9 mouse cellular contexts compared by ENCODE assay signal in the genomic region with DNA sequence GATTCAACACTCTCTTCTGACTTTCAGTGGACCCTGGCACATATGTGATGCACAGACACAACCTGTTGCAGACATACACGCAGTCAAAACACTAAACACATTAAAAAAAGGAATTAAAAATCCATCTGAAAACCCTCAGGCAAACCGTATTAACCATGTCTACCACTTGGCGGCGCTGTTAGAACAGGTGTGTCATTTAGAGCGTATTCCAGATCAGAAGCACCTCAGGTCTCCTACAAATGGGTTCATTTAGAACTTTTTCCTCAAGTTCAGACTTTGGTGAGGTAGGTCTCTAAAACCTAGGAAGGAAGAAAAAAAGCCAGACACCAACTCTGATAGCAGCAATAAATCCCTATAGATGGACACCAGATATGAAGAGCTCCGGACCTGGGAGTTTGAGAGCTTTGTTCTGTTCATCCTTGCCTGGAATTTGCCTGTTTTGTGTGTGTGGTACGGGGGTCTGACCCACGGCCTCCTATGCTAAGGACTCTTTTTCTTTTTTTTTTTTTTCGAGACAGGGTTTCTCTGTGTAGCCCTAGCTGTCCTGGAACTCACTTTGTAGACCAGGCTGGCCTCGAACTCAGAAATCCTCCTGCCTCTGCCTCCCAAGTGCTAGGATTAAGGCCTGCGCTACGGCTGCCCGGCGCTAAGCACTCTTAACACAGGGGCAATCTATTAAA. TPM values are rescaled to one million over a fixed set of nuclear protein-coding genes. Genes with fewer than 3 reads are reported as not detected.
DNase-seq lines count a peak whose midpoint lies in the region; ATAC-seq lines count a peak whose summit lies in the region.
"Had no signal": no experiment of that assay in that cellular context is flagged by ENCODE, and none has a peak within 500 bp of the region (broad histone marks: within the 10 kb centered on the region; RNA-seq: fewer than 3 reads in every experiment).

No protein-coding gene starts in this region.

- 0 out of 2 replicates have a peak, but pooled peaks cover 3% of the 10 kb centered on the region for H3K36me3 ChIP-seq in embryonic facial prominence, embryonic 15.5 days
- H3K36me3 ChIP-seq in heart, embryonic 16.5 days (ENCODE audit: control insufficient read depth, insufficient read depth), result 0 out of 2 replicates have a peak, but pooled peaks cover 1% of the 10 kb centered on the region
- peaks cover 3% of the 10 kb centered on the region for H3K36me3 ChIP-seq in liver, embryonic 15.5 days (replicated peaks)
- H3K36me3 ChIP-seq in neural tube, embryonic 13.5 days, result peaks cover 3% of the 10 kb centered on the region; the same call in 1 of the 2 replicates

- no peak for ATAC-seq in embryonic facial prominence, embryonic 15.5 days (ENCODE audit: insufficient number of reproducible peaks, low FRiP score, low TSS enrichment, low read depth)
- ATAC-seq in heart, embryonic 16.5 days (replicated peaks; ENCODE audit: extremely low read depth, insufficient read depth, low FRiP score), result no peak
- ATAC-seq in liver, embryonic 15.5 days (ENCODE audit: insufficient read depth), result peak; percentile 7
- peak; percentile 30 for ATAC-seq in neural tube, embryonic 13.5 days (ENCODE audit: low read depth)

- DNase-seq in CD8-positive naive resting alpha-beta T cell, adult 2 months (ENCODE audit: low read depth in 2 of 2, low spot score in 2 of 2), result peak; percentile 66 to 84
- peak; percentile 73 to 74 for DNase-seq in adrenal gland, postnatal 36 days
- DNase-seq in large intestine, adult 2 months (ENCODE audit: low read depth, low spot score), result peak; percentile 71
- peak; percentile 54 for DNase-seq in testis, postnatal 14 days (ENCODE audit: low spot score)

- H3K9ac ChIP-seq in embryonic facial prominence, embryonic 15.5 days, result peak overlapping the region; percentile 44; the same call in 1 of the 2 replicates
- peak overlapping the region; percentile 41 for H3K9ac ChIP-seq in heart, embryonic 16.5 days (ENCODE audit: low read length)
- H3K9ac ChIP-seq in liver, embryonic 15.5 days, result peak overlapping the region; percentile 60
- peak overlapping the region; percentile 58 for H3K9ac ChIP-seq in neural tube, embryonic 13.5 days

- 0 out of 2 replicates have a peak, but pooled peaks cover 2% of the 10 kb centered on the region for H3K27me3 ChIP-seq in embryonic facial prominence, embryonic 15.5 days
- H3K27me3 ChIP-seq in heart, embryonic 16.5 days (ENCODE audit: control insufficient read depth, insufficient read depth, low read length), result no peaks in the 10 kb centered on the region
- peaks cover 14% of the 10 kb centered on the region for H3K27me3 ChIP-seq in liver, embryonic 15.5 days
- peaks cover 5% of the 10 kb centered on the region; the same call in 1 of the 2 replicates for H3K27me3 ChIP-seq in neural tube, embryonic 13.5 days

- H3K27ac ChIP-seq in embryonic facial prominence, embryonic 15.5 days (replicated peaks), result peak overlapping the region; percentile 92
- peak overlapping the region; percentile 82 for H3K27ac ChIP-seq in heart, embryonic 16.5 days (ENCODE audit: low read length)
- H3K27ac ChIP-seq in liver, embryonic 15.5 days (replicated peaks), result peak overlapping the region; percentile 93
- peak overlapping the region; percentile 86 for H3K27ac ChIP-seq in neural tube, embryonic 13.5 days (replicated peaks)

- WGBS in embryonic facial prominence, embryonic 15.5 days, result 32% methylated on average over 14 of the region's 14 CpGs
- WGBS in heart, embryonic 16.5 days, result 33% methylated on average over 14 of the region's 14 CpGs
- WGBS in large intestine, adult 2 months, result 22% methylated on average over 14 of the region's 14 CpGs
- 21% methylated on average over 14 of the region's 14 CpGs for WGBS in liver, embryonic 15.5 days (ENCODE audit: insufficient replicate concordance)
- WGBS in neural tube, embryonic 13.5 days, result 40% methylated on average over 14 of the region's 14 CpGs

- peak overlapping the region; percentile 69 for H3K4me2 ChIP-seq in embryonic facial prominence, embryonic 15.5 days (replicated peaks)
- peak overlapping the region; percentile 90 for H3K4me2 ChIP-seq in heart, embryonic 16.5 days (ENCODE audit: low read depth, low read length)
- H3K4me2 ChIP-seq in liver, embryonic 15.5 days, result peak overlapping the region; percentile 91
- peak overlapping the region; percentile 60 for H3K4me2 ChIP-seq in neural tube, embryonic 13.5 days

- H3K4me3 ChIP-seq in embryonic facial prominence, embryonic 15.5 days (replicated peaks), result peak overlapping the region; percentile 85
- H3K4me3 ChIP-seq in heart, embryonic 16.5 days (ENCODE audit: low read length), result peak overlapping the region; percentile 67
- H3K4me3 ChIP-seq in liver, embryonic 15.5 days (replicated peaks), result peak overlapping the region; percentile 91
- peak overlapping the region; percentile 88 for H3K4me3 ChIP-seq in neural tube, embryonic 13.5 days

- H3K9me3 ChIP-seq in embryonic facial prominence, embryonic 15.5 days (replicated peaks), result no peaks in the 10 kb centered on the region
- H3K9me3 ChIP-seq in heart, embryonic 16.5 days (replicated peaks; ENCODE audit: control insufficient read depth, low read length), result no peaks in the 10 kb centered on the region
- H3K9me3 ChIP-seq in liver, embryonic 15.5 days (replicated peaks), result no peaks in the 10 kb centered on the region
- H3K9me3 ChIP-seq in neural tube, embryonic 13.5 days, result no peaks in the 10 kb centered on the region

- H3K4me1 ChIP-seq in embryonic facial prominence, embryonic 15.5 days, result peaks cover 21% of the 10 kb centered on the region
- peaks cover 15% of the 10 kb centered on the region for H3K4me1 ChIP-seq in heart, embryonic 16.5 days (ENCODE audit: control insufficient read depth, insufficient read depth, low read length)
- peaks cover 38% of the 10 kb centered on the region for H3K4me1 ChIP-seq in liver, embryonic 15.5 days (replicated peaks)
- H3K4me1 ChIP-seq in neural tube, embryonic 13.5 days (replicated peaks), result peaks cover 31% of the 10 kb centered on the region

RNA-seq across cellular contexts. Expression of a gene that starts 1.0 kb away (rescaled TPM):
- total RNA-seq in adrenal gland, postnatal 36 days (2021), result 10 to 100 TPM; 52.6 to 66.1 TPM
- polyA plus RNA-seq in embryonic facial prominence, embryonic 15.5 days (2015; fragmentation: Nextera tagmentation; extraction: Ambion mirVana), result 179 and 180 TPM in 2 replicates
- 105 and 108 TPM in 2 replicates for polyA plus RNA-seq in heart, embryonic 16.5 days (2015; fragmentation: Nextera tagmentation; extraction: Ambion mirVana)
- polyA plus RNA-seq in large intestine, adult 2 months (2012; rRNA removed), result 31.1 and 33.9 TPM in 2 replicates
- 38.8 and 42.2 TPM in 2 replicates for polyA plus RNA-seq in liver, embryonic 15.5 days (2015; fragmentation: Nextera tagmentation; extraction: Ambion mirVana)
- polyA plus RNA-seq in neural tube, embryonic 13.5 days (2015; fragmentation: Nextera tagmentation; extraction: Ambion mirVana), result 226 and 229 TPM in 2 replicates

RNA-seq across cellular contexts. Expression of a gene that starts 45.0 kb away (rescaled TPM):
- total RNA-seq in adrenal gland, postnatal 36 days (2021), result 10 to 100 TPM; 13.6 to 17.7 TPM
- 47.5 and 48.6 TPM in 2 replicates for polyA plus RNA-seq in embryonic facial prominence, embryonic 15.5 days (2015; fragmentation: Nextera tagmentation; extraction: Ambion mirVana)
- 23.0 and 24.3 TPM in 2 replicates for polyA plus RNA-seq in heart, embryonic 16.5 days (2015; fragmentation: Nextera tagmentation; extraction: Ambion mirVana)
- 35.5 and 42.5 TPM in 2 replicates for polyA plus RNA-seq in large intestine, adult 2 months (2012; rRNA removed)
- polyA plus RNA-seq in liver, embryonic 15.5 days (2015; fragmentation: Nextera tagmentation; extraction: Ambion mirVana), result 17.4 and 20.0 TPM in 2 replicates
- 49.1 and 50.4 TPM in 2 replicates for polyA plus RNA-seq in neural tube, embryonic 13.5 days (2015; fragmentation: Nextera tagmentation; extraction: Ambion mirVana)

RNA-seq across cellular contexts. Expression of a gene that starts 46.2 kb away (rescaled TPM):
- 10 to 100 TPM; 35.2 to 54.2 TPM for total RNA-seq in adrenal gland, postnatal 36 days (2021)
- polyA plus RNA-seq in embryonic facial prominence, embryonic 15.5 days (2015; fragmentation: Nextera tagmentation; extraction: Ambion mirVana), result 133 and 143 TPM in 2 replicates
- polyA plus RNA-seq in heart, embryonic 16.5 days (2015; fragmentation: Nextera tagmentation; extraction: Ambion mirVana), result 74.4 and 75.1 TPM in 2 replicates
- polyA plus RNA-seq in large intestine, adult 2 months (2012; rRNA removed), result 17.5 and 24.1 TPM in 2 replicates
- 16.7 and 17.6 TPM in 2 replicates for polyA plus RNA-seq in liver, embryonic 15.5 days (2015; fragmentation: Nextera tagmentation; extraction: Ambion mirVana)
- 70.1 and 73.1 TPM in 2 replicates for polyA plus RNA-seq in neural tube, embryonic 13.5 days (2015; fragmentation: Nextera tagmentation; extraction: Ambion mirVana)

RNA-seq across cellular contexts. Expression of a gene that starts 54.5 kb away (rescaled TPM):
- not detected for total RNA-seq in adrenal gland, postnatal 36 days (2021)
- 38.1 and 46.9 TPM in 2 replicates for polyA plus RNA-seq in embryonic facial prominence, embryonic 15.5 days (2015; fragmentation: Nextera tagmentation; extraction: Ambion mirVana)
- polyA plus RNA-seq in heart, embryonic 16.5 days (2015; fragmentation: Nextera tagmentation; extraction: Ambion mirVana), result 5.3 and 5.7 TPM in 2 replicates
- 95.6 and 122 TPM in 2 replicates for polyA plus RNA-seq in large intestine, adult 2 months (2012; rRNA removed)
- polyA plus RNA-seq in liver, embryonic 15.5 days (2015; fragmentation: Nextera tagmentation; extraction: Ambion mirVana), result 0.28 and 0.68 TPM in 2 replicates
- polyA plus RNA-seq in neural tube, embryonic 13.5 days (2015; fragmentation: Nextera tagmentation; extraction: Ambion mirVana), result 0.89 and 1.1 TPM in 2 replicates
- total RNA-seq: gastrocnemius, postnatal 36 days had no signal

RNA-seq across cellular contexts. Expression of a gene that starts 58.0 kb away (rescaled TPM):
- total RNA-seq in adrenal gland, postnatal 36 days (2021), result 100 to 1,000 TPM in 1 of 2 experiments, 10 to 100 TPM in 1; 99.8 to 102 TPM
- polyA plus RNA-seq in embryonic facial prominence, embryonic 15.5 days (2015; fragmentation: Nextera tagmentation; extraction: Ambion mirVana), result 79.7 and 85.9 TPM in 2 replicates
- 73.7 and 75.0 TPM in 2 replicates for polyA plus RNA-seq in heart, embryonic 16.5 days (2015; fragmentation: Nextera tagmentation; extraction: Ambion mirVana)
- 161 and 217 TPM in 2 replicates for polyA plus RNA-seq in large intestine, adult 2 months (2012; rRNA removed)
- polyA plus RNA-seq in liver, embryonic 15.5 days (2015; fragmentation: Nextera tagmentation; extraction: Ambion mirVana), result 52.9 and 58.5 TPM in 2 replicates
- polyA plus RNA-seq in neural tube, embryonic 13.5 days (2015; fragmentation: Nextera tagmentation; extraction: Ambion mirVana), result 65.0 and 69.7 TPM in 2 replicates

Comparison
In these comparisons a context has a peak if more than half of its experiments do, and no peak if none do; other contexts are left out.
1. ATAC-seq: peak in liver, embryonic 15.5 days (single experiment) and neural tube, embryonic 13.5 days (single experiment); none in embryonic facial prominence, embryonic 15.5 days (single experiment) and heart, embryonic 16.5 days (single experiment).
2. Peak in every context shown above with its lines, with median percentiles within 50 percentile points of each other: DNase-seq, H3K27ac ChIP-seq, H3K4me2 ChIP-seq, H3K4me3 ChIP-seq and H3K9ac ChIP-seq.